Mouse (Mus musculus) C2C12 (cell line): ENCODE data around the gene Gm43738.

Source experiments
- CEBPB ChIP-seq: IDR thresholded peaks from one replicate; pipeline ENCODE4 v1.6.1; 2011; ENCODE audit warnings: low read depth, mild to moderate bottlenecking, control low read depth, moderate library complexity
- CTCF ChIP-seq: IDR thresholded peaks from one replicate; pipeline ENCODE4 v1.5.1; 2011; ENCODE audit not compliant: control insufficient read depth, insufficient read depth, insufficient read length
- FOSL1 ChIP-seq: IDR thresholded peaks from one replicate; pipeline ENCODE4 v1.8.0; 2011; ENCODE audit warnings: mild to moderate bottlenecking, low read length; ENCODE audit not compliant: poor library complexity, insufficient read depth, severe bottlenecking
- USF1 ChIP-seq: IDR thresholded peaks from one replicate; pipeline ENCODE4 v1.6.1; 2011; ENCODE audit warnings: low read depth, mild to moderate bottlenecking, control low read depth, moderate library complexity

DNA sequence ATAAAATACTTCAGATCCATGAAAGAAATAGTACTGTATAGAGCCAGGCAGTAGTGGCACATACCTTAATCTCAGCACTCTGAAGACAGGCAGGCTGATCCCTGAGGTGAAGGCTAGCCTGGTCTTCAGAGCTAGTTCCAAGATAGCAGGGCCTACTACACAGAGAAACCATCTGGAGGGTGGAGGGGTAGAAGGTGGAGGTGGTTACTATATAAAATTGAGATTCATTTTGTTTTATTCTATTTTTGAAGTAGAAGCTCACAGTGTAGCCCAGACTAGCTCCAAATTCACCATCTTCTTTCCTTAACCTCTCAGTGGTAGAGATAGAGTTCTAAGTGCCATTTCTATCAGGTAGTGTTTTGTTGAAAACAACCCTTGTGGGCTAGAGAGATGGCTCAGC, 33.6 kb downstream of the Gm43738 start:
- TF ChIP-seq USF1 (no peak), CTCF (no peak), FOSL1 (no peak), CEBPB (no peak)
